Mouse (Mus musculus): Measurements from ENCODE around the gene Dnajc19. TPM values are rescaled to one million over a fixed set of nuclear protein-coding genes. Genes with fewer than 3 reads are reported as not detected.
"Not testable (repeated sequence)": the region's sequence is repeated elsewhere in the genome, so short reads cannot be mapped to it uniquely, and the experiment has no call there.

Dnajc19 gene
- 100 to 1,000 TPM; 139 to 163 TPM for total RNA-seq (2021)
- long read RNA-seq, experiment 1, transcript Dnajc19-201 (6 exons, 2,499 nt): minor isoform, 15 of 193 reads
- long read RNA-seq, experiment 1, transcript Dnajc19-202 (6 exons, 659 nt): major isoform, 161 of 193 reads
- long read RNA-seq, experiment 1, partial matches to known transcripts: 6 of 193 reads
- long read RNA-seq, experiment 1, other reads (novel, unspliced or antisense): 10 of 193 reads
- long read RNA-seq, experiment 2, transcript Dnajc19-201 (6 exons, 2,499 nt): minor isoform, 5 of 143 reads
- long read RNA-seq, experiment 2, transcript Dnajc19-202 (6 exons, 659 nt): major isoform, 129 of 143 reads
- long read RNA-seq, experiment 2, partial matches to known transcripts: 3 of 143 reads
- long read RNA-seq, experiment 2, other reads (novel, unspliced or antisense): 5 of 143 reads

GRCm38 (mm10) chr3:34080900-34081662 is at the start of gene Dnajc19:
Gene Dnajc19 (minus strand): TSS chr3:34081321.
- DNase-seq: peak; percentile 96

GRCm38 (mm10) chr3:34129957-34130356 is 48.8 kb upstream of the Dnajc19 start:
- DNase-seq: no peak

- DNase-seq: no peak
Measured at GRCm38 (mm10) chr3:34121311-34121710, 40.2 kb upstream of the Dnajc19 start.

GRCm38 (mm10) chr3:34120791-34121190 is 39.7 kb upstream of the Dnajc19 start:
- no peak for DNase-seq

GRCm38 (mm10) chr3:34119869-34120268 is 38.7 kb upstream of the Dnajc19 start:
- DNase-seq: no peak

GRCm38 (mm10) chr3:34115806-34116205 is 34.7 kb upstream of the Dnajc19 start:
- DNase-seq: no peak

GRCm38 (mm10) chr3:34111941-34112685 is 31.0 kb upstream of the Dnajc19 start:
- DNase-seq: no peak

GRCm38 (mm10) chr3:34107631-34108030 is 26.5 kb upstream of the Dnajc19 start:
- DNase-seq: no peak

- DNase-seq: no peak
Measured at GRCm38 (mm10) chr3:34106421-34106820, 25.3 kb upstream of the Dnajc19 start.

- no peak for DNase-seq
Measured at GRCm38 (mm10) chr3:34103902-34104672, 23.0 kb upstream of the Dnajc19 start.

GRCm38 (mm10) chr3:34102891-34103290 is 21.8 kb upstream of the Dnajc19 start:
- no peak for DNase-seq

GRCm38 (mm10) chr3:34083655-34084054 is 2.5 kb upstream of the Dnajc19 start:
- no peak for DNase-seq

- DNase-seq: no peak
Measured at GRCm38 (mm10) chr3:34081929-34082328, 808 bp upstream of the Dnajc19 start.

- no peak for DNase-seq
Measured at GRCm38 (mm10) chr3:34076058-34076759, 4.9 kb downstream of the Dnajc19 start.

- DNase-seq: no peak
Measured at GRCm38 (mm10) chr3:34072726-34073125, 8.4 kb downstream of the Dnajc19 start.

- DNase-seq: not testable (repeated sequence)
Measured at GRCm38 (mm10) chr3:34068943-34069342, 12.2 kb downstream of the Dnajc19 start.

- DNase-seq: no peak
Measured at GRCm38 (mm10) chr3:34062352-34062751, 18.8 kb downstream of the Dnajc19 start.

- DNase-seq: no peak
Measured at GRCm38 (mm10) chr3:34041990-34042389, 39.1 kb downstream of the Dnajc19 start.

GRCm38 (mm10) chr3:34035706-34036105 is 45.4 kb downstream of the Dnajc19 start:
- DNase-seq: no peak

GRCm38 (mm10) chr3:34034803-34035202 is 46.3 kb downstream of the Dnajc19 start:
- no peak for DNase-seq

- DNase-seq: no peak
Measured at GRCm38 (mm10) chr3:34033720-34034364, 47.3 kb downstream of the Dnajc19 start.

Data from adrenal gland, postnatal 10 days (tissue).